Mouse (Mus musculus) lung, embryonic 14.5 days (tissue): ENCODE data around the gene Capza2. TPM values are rescaled to one million over a fixed set of nuclear protein-coding genes. Genes with fewer than 3 reads are reported as not detected.

ENCODE experiments used
- ATAC-seq: fragments of 200-750 bp; cut with Nextera tagmentation; 2 replicates; pipeline ENCODE4 v1.8.0; 2017; ENCODE audit warnings: mild to moderate bottlenecking, moderate TSS enrichment, moderate library complexity; ENCODE audit not compliant: insufficient read depth
- DNase-seq: peaks from one replicate; pipeline ENCODE4 v3.0.0-alpha.2; 2015
- H3K27ac ChIP-seq: fragments of 300-500 bp; sonication (generic); 2 replicates; pipeline ENCODE4 v1.5.1; 2014; ENCODE audit warnings: low read depth, mild to moderate bottlenecking, moderate library complexity
- H3K27me3 ChIP-seq: fragments of 300-500 bp; sonication (generic); 2 replicates; pipeline ENCODE4 v1.6.1; 2014; ENCODE audit warnings: low read length, control low read depth; ENCODE audit not compliant: insufficient read depth
- H3K36me3 ChIP-seq: fragments of 300-500 bp; sonication (generic); 2 replicates; pipeline ENCODE4 v1.6.1; 2014; ENCODE audit warnings: control low read depth; ENCODE audit not compliant: insufficient read depth
- H3K4me1 ChIP-seq: fragments of 300-500 bp; sonication (generic); 2 replicates; pipeline ENCODE4 v1.6.1; 2014; ENCODE audit warnings: antibody characterized with exemption, control low read depth; ENCODE audit not compliant: insufficient read depth
- H3K4me2 ChIP-seq: fragments of 300-500 bp; sonication (generic); 2 replicates; pipeline ENCODE4 v1.6.1; 2014; ENCODE audit warnings: mild to moderate bottlenecking
- H3K4me3 ChIP-seq: fragments of 300-500 bp; sonication (generic); 2 replicates; pipeline ENCODE4 v1.5.1; 2014; ENCODE audit warnings: low read depth, low read length
- H3K9ac ChIP-seq: fragments of 300-500 bp; sonication (generic); 2 replicates; pipeline ENCODE4 v1.6.1; 2014
- H3K9me3 ChIP-seq: fragments of 300-500 bp; sonication (generic); 2 replicates; pipeline ENCODE4 v1.6.1; 2016; ENCODE audit warnings: low read depth, low read length, control low read depth
- CTCF ChIP-seq: IDR thresholded peaks from 2 replicates; pipeline ENCODE4 v1.5.1; 2016; ENCODE audit warnings: antibody characterized with exemption, low read depth
- WGBS: fragments of 180-500 bp; shearing (Covaris S2); extraction: QIAGEN DNeasy Blood & Tissue Kit; methylation state at CpG from one replicate; pipeline ENCODE4 v1.1.7; 2014; 5-methylcytosine and 5-hydroxymethylcytosine counted together
- polyA plus RNA-seq: library from polyadenylated mRNA; unstranded; fragments of >200 nt; fragmentation: Nextera tagmentation; extraction: Ambion mirVana; gene quantifications from 2 replicates; pipeline ENCODE4 v1.2.1, GENCODE M21; 2014

The Capza2 gene
- 247 and 255 TPM in 2 replicates for polyA plus RNA-seq

DNA sequence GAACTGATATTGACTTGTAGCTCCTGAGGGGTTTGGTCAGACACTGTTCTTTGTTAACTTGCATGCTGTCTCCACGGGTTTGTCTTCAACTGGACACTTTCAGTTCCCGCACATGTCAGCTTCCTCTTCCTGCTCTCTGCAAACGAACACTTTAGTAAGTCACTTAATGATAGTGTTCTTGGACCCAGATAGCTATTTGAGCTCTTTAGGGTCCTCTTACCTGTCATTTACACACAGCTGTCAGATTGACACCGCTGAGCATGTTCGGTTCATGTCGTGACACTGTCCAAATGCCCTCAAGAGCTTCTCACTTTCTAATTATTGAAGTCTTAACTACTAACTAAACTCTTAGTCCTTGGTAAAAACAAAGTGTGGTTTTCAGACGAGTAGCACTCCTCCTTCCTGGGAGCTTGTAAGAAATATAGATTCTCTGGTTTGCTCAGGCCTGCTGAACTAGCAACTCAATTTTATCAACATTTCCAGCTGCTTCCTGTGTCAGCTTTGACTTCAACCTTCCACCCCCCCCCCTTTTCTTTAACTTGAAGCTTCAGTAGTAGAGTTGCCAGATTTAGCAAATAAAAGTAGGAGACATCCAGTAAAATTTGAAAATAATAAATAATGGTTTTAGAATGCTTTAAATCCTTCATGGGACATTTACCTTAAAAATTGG is at the start of gene Capza2:
Gene Capza2, plus strand, starts transcription at position 620 of the 670 bp plus-strand sequence.
- Histone ChIP-seq H3K27me3 (no peaks in the 10 kb centered on the region), H3K4me1 (0 out of 2 replicates have a peak, but pooled peaks cover 9% of the 10 kb centered on the region), H3K4me3 (peak within 1 kb of the TSS; percentile 86), H3K9me3 (no peaks in the 10 kb centered on the region), H3K4me2 (peak within 1 kb of the TSS; percentile 54), H3K9ac (peak within 1 kb of the TSS; percentile 97), H3K36me3 (no peaks in the 10 kb centered on the region), H3K27ac (peak within 1 kb of the TSS; percentile 97)
- TF ChIP-seq CTCF: no peak
- ATAC-seq (no peak), DNase-seq (no peak)
- 66% methylated on average over 7 of the region's 7 CpGs for WGBS

DNA sequence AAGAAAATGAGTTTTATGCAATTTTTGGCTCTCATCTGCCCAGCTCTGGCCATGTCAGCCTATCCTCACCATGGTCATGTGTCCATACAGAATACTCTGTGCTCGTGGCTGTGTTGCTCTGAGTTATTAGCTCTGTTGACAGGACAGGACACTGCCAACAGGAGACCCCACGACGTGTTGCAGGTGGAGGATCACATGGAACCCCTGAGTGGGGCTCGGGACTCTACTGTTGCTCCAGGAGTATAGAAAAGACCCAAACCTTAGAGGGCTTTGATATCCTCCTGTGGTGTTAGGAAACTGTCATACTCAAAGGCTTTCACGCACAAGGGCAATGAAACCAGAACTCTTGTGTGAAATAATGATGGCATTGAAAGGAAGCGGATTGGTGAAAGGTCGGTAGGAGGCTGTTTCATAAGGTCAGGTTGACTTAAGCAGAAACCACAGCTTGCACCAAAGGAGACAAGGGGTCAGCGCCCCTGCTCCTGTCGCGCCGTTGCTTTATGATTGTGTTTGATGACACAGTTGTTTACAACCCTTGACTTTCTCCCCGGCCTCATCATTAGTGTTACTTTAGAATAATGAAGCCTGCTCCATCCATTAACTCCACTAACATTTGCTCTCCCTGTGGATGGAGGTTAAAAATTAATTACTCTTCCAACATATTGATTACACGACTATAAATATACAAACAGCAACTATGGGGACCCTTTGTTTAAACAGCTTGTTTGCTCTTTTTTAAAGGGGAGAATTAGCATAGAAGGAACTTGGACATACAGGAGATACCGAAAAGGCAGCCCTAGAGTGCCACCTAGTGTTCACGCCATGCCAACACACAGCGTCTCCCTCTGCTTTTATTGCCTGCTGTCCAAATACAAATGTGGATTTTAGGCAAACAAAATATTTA is 46.7 kb upstream of the Capza2 start:
- Histone ChIP-seq H3K27me3 (no peaks in the 10 kb centered on the region), H3K9me3 (peaks cover 3% of the 10 kb centered on the region; the same call in 1 of the 2 replicates), H3K27ac (no peak overlapping the region), H3K36me3 (no peaks in the 10 kb centered on the region), H3K4me2 (peak overlapping the region; percentile 25), H3K9ac (no peak overlapping the region), H3K4me1 (no peaks in the 10 kb centered on the region), H3K4me3 (no peak overlapping the region)
- peak; percentile 95 for TF ChIP-seq CTCF
- WGBS: 24% methylated on average over 16 of the region's 16 CpGs
- ATAC-seq: peak; percentile 84
- DNase-seq: peak; percentile 94

DNA sequence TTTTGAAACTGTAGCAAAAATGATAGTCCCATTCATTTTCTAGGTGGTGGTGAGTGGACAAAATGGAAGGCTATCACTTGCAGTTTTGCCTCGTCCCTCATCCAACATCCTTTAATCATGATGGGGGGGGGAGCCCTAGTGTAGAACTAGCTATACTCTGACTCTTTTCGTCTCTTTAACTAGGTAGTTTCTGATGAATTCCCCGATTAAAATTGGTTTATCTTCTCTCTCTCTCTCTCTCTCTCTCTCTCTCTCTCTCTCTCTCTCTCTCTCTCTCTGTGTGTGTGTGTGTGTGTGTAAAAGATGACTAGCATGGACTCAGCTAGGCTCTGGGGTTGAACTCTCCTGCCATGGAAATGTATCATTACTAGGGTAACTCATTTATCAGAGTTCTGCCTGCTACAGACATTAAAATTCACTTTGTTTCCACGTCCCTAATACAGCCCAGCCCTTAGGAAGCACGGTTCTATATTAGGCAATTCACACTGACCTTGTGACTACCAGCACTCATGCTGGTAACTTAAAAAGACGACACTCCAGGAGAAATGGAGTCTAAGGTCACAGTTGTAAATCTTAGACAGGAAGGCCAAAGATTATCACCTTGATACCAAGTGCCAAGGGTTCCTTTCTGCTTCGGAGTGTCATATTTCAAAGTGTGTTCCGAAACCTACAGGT is 45.9 kb upstream of the Capza2 start:
- Histone ChIP-seq H3K27me3 (no peaks in the 10 kb centered on the region), H3K4me1 (no peaks in the 10 kb centered on the region), H3K36me3 (no peaks in the 10 kb centered on the region), H3K4me2 (no peak overlapping the region), H3K9ac (no peak overlapping the region), H3K9me3 (peaks cover 3% of the 10 kb centered on the region; the same call in 1 of the 2 replicates), H3K27ac (no peak overlapping the region), H3K4me3 (no peak overlapping the region)
- DNase-seq (no peak), ATAC-seq (no peak; the same call in 1 of the 2 replicates)
- WGBS: 26% methylated on average over 8 of the region's 8 CpGs
- TF ChIP-seq CTCF: no peak

DNA sequence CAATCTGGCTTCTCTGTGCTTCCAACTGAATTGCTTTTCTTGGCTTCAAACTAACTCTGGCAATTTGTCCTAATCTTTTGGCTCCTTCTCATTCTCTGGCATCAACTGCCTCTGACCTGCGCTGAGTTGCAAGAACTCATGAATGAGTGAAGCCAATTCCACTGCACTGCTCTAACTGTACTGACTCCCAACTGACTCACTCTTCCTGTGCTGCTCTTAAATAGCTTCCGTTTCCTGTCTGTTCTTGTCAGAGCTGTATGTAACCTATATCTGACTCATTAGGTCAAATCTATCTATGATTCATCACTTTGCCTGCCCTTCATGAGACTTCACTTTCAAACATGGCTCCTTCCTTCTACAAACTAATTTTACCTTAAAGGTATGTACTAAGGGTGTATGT is 42.1 kb upstream of the Capza2 start:
- DNase-seq (no peak), ATAC-seq (no peak)
- H3K4me2 ChIP-seq: no peak overlapping the region
- no peaks in the 10 kb centered on the region for H3K36me3 ChIP-seq
- H3K9me3 ChIP-seq: peaks cover 3% of the 10 kb centered on the region; the same call in 1 of the 2 replicates
- no peak overlapping the region for H3K4me3 ChIP-seq
- WGBS: 85% methylated on average over 2 of the region's 2 CpGs
- no peaks in the 10 kb centered on the region for H3K27me3 ChIP-seq
- no peak for TF ChIP-seq CTCF
- H3K9ac ChIP-seq: no peak overlapping the region
- H3K27ac ChIP-seq: no peak overlapping the region
- H3K4me1 ChIP-seq: no peaks in the 10 kb centered on the region

DNA sequence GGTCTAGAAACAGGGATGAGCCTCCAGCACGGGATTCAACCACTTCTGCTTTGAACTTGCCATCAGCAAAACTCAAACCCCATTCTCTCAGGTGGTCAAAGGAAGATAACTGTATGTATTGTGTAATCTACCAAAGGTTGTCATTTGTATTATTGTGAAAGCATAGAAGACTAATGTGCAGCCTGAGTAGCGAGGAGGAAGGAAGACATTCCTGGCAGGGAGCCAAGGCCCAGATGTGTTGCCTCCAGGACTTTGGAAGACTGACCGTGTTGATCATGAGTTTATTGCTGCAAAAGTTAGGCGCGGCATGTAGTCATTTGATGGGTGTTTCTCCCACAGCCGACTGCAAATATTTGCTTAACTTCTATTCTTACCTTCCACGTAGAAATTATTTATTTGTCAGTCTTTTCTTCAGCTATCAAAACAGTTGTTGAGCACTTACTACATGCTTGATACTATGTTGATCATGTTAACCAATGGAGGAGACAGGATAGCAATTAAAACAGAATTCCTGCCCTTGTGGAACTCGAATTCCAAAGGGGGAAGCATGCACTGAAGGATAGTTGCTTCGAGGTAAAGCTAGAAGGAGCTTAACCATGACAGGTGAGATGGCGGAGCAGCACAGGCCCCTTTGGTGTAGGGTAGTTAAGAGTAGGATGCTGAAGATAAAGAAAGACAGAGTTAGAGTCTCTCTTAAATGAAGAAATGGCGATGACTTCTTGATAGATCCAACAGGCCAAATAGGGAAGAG is 40.1 kb upstream of the Capza2 start:
- no peak overlapping the region for H3K9ac ChIP-seq
- no peaks in the 10 kb centered on the region for H3K36me3 ChIP-seq
- H3K4me3 ChIP-seq: no peak overlapping the region
- ATAC-seq: no peak
- DNase-seq: peak; percentile 68
- H3K4me2 ChIP-seq: no peak overlapping the region
- no peaks in the 10 kb centered on the region for H3K4me1 ChIP-seq
- H3K27ac ChIP-seq: no peak overlapping the region
- WGBS: 58% methylated on average over 11 of the region's 11 CpGs
- H3K27me3 ChIP-seq: no peaks in the 10 kb centered on the region
- peaks cover 3% of the 10 kb centered on the region; the same call in 1 of the 2 replicates for H3K9me3 ChIP-seq
- TF ChIP-seq CTCF: no peak

DNA sequence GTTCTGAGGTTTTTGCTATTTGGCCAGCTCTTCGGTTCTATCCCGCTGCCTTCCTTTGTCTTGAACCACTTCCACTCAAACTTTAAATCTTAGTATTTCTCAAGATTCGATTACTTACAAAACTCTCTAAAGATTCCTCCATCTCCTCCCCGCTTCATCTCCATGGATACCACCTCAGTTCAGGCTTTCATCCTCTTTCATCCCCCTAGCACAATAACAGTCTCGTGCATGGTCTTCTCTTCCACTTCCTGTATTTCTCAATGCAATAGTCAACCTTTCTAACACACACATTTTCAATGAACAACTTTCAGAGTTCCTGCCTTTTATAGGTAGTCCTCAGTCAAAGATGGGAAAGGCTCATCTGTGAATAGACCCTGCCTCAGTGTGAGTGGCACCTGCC is 36.7 kb upstream of the Capza2 start:
- Histone ChIP-seq H3K4me1 (no peaks in the 10 kb centered on the region), H3K4me2 (no peak overlapping the region), H3K9ac (no peak overlapping the region), H3K27me3 (no peaks in the 10 kb centered on the region), H3K9me3 (no peaks in the 10 kb centered on the region), H3K36me3 (no peaks in the 10 kb centered on the region), H3K4me3 (no peak overlapping the region), H3K27ac (no peak overlapping the region)
- 86% methylated on average over 5 of the region's 5 CpGs for WGBS
- ATAC-seq (no peak), DNase-seq (no peak)
- no peak for TF ChIP-seq CTCF
